Mouse (Mus musculus) MN1 (cell line): ENCODE measurements at regions not wholly inside any gene's neighbourhood (a gene's known extent, or its start where the extent isn't known, plus 50 kb on each side); places are given as distances from the start of the nearest gene placed in this dataset.

Experiments used
- DNase-seq: peaks from one replicate; pipeline ENCODE4 v3.0.0-alpha.2; 2016; ENCODE audit warnings: low spot score

DNA sequence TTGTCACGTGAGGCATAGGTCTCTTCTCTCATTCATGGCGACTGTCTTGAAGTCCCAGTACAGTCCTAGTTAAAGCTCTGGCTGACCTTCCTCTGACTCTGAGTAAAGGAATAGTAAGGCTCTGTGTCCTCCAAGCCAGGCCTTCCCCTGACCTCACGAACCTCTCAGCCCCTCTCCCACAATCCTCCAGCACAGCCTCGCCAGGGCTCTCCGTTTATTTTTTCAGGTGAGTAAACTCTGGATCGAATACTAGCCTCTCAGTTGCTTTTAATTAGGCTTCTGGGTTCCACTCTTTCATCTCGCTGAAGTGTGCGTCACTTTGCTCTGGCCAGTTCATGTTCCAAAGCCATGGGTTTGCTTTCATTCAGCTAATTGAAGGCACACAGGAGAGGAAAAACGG lies 133.8 kb downstream of the Mylk4 start:
- no peak for DNase-seq

DNA sequence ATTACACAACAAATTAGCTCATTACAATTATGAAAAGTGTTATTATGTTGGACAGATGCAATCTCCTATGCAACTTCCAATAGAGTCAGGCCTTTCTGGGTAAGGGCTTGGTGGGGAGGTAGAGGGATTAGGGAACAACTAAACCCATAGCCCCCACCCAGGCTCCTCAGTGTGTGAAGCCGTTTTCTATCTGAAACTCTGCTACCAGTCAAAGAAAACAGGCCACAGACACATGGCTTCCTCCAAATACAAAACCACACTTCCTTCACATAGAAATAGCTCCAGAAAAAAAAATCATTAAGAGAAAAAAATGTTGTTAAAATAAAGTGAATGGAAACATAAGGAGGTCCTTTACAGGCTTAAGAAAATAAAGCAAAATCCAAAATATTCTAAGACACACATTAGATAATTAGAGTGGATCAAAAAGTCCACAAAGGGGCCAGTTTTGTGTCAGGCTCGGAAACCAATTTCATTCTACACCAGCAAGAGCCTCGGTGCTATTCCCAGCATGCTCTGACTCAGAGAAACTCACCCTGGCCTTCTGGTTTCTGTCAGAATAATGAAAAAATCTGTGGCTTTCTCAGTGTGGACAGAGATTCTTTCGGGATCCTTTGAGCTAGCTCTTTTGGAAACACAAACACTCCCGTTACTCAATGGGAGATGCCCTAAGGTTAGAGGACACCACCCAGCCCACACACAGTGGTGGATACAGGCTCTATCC lies 140.6 kb downstream of the Mylk4 start:
- no peak for DNase-seq

DNA sequence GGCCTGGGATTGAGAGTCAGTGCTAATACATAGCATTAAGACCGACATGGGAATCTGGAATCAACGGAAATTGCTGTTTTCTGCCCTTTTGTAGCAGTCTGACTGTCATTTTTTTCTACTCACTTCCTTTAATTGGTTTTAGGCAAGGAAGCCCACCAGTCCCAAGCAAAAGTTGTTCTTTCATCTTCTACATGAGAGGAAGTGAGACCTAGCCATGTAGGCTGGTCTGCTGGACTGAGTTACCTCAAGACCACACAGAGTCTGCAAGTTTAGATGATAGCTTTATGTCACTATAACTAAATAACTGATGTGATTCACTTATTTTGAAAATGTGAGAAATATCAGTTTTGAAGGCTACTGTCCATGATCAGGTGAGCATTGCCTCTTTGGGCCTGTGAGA lies 142.8 kb downstream of the Mylk4 start:
- no peak for DNase-seq

DNA sequence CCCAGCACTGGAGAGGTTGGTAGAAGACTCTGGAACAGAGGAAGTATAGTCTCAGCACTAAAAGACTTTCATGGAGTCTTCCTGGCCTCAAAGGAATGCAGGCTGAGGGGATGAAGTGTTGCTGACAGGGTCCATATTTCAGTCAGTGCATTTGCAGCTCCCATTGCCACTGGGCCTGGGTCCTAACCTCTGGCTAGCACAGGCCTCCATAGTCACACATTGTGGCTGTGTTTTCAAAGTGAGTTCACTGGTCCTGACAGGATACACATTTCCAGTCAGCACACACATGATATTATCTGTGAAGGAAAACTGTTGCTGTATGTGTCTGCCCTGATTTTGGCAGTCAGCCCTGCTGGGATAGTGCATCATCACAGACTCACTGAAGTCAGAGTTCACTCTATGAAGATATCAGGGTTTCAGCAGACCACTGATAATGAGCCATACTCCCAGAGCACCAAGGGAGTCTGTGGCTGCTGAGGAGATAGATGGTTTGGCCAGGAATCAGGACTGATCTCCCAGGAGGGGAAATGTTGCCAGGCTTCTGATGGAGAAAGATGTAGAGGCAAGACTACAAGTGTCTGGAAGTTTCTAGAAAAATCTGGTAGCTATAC lies 153.5 kb downstream of the Mylk4 start:
- DNase-seq: no peak

DNA sequence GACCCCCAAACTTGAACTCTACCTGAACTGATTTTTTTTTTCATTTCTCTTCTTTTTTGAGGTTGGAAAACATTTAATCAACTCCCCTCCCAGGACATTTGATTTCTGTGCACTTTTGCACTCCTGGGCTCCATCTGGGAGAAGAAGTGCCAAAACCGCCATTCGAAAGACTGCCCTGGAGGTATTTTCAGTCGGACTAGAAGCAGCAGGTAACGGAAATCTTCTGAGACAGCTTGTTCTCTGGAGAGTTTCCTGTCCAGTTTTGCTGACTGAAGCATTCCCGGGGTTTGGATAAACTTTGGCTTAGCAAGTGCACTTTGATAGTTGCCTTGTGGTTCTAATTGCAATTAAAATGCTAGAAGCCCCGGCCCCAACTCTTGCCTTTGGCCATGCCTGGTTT lies 169.8 kb downstream of the Mylk4 start:
- DNase-seq: no peak

DNA sequence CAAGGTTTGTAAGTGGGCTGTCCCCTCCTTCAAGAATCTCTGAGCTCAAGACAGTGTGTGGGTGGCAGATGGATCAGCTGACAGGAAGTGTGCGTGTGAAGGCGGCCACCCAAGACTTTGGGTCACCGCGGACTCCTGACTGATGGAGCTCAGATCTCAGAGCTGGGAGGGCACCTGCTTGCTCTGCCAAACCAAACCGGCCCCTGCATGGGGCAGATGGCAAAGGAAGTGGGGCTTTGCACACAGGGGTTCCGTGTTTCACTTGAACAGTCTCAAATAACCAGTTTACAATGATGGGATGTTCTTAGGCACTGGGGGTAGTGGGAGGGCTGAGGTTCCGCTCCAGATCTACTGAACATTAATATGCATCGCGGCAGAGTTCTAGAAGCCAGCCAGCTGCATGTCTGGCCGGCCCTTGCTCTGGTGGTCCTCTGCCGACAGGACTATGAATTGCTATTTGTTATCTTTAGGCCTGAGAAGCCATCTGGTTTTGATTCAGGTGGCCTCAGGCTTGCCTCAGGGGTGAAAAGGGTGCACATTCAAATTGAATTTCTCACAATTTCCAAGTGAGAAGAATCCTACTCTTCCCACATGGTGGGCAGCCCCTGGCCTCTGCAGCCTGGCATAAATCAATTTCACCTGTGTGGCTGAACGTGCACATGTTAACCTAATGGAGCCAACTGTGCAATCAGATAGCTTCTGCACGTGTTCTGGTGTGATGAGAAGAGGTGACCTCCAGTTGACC lies 172.0 kb downstream of the Mylk4 start:
- DNase-seq: no peak

DNA sequence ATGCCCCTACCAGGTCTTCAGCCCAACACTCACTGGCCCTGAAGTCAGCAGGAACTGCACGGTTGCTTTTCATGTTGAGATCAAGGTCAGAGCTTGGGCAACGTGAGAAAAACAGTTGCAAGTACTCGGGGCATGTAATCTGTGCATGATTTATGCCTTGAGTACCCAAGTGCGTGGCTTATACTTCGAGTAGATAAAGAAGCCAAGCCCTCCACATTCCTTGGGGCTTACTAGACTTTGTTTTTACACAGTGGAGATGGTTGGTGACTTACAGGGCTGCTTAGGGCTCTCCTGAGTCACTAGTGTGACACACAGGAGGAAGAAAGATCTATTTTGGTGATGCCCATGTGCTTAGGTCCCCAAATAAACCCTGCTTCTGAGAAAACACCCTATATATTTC lies 172.8 kb downstream of the Mylk4 start:
- no peak for DNase-seq

DNA sequence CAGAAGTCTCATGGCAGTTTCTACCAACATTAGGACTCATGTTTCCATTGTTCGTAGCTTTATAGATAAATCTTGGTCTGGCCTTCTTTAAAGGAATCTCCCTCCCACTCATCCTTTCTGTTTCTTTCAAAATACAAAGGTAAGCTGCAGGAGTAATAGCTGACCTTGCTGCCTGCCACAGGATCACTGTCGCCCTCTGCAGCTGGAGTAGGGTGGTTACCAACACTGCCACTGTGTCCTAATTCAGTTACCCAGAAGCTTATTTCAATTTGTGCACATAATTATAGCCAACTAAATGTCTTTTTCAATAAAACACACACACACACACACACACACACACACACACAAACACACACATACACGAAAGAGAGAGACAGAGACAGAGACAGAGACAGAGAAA lies 175.3 kb downstream of the Mylk4 start:
- no peak for DNase-seq

DNA sequence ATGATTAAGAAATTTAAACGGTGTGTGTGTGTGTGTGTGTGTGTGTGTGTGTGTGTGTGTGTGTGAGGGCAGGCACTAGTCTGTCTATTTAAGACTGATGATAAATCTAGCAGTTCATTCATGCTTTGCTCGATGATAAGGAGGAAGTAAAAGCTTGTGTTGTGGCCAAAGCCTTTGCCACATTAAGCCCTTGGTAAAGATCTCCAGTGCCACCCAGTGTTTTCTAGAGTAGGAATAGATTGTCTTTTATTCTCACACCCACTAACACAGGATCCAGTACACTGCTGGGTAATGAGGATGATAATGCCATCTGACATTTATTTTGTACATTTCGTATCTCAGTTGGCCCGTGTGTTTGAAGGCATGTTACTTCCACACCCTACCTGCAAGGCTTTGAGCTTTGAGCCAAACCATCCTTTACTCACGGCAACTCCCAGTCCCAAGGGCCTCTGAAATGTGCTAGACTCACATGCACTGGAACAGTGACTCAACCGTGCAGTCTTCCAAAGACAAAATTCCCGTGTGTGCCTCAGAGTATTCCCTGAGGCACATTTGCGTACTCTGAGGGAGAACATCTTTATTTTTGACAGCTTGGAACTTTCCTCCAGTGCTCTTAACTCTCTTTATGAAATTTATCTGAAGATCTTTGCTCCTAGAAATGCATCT lies 179.7 kb downstream of the Mylk4 start:
- DNase-seq: no peak

DNA sequence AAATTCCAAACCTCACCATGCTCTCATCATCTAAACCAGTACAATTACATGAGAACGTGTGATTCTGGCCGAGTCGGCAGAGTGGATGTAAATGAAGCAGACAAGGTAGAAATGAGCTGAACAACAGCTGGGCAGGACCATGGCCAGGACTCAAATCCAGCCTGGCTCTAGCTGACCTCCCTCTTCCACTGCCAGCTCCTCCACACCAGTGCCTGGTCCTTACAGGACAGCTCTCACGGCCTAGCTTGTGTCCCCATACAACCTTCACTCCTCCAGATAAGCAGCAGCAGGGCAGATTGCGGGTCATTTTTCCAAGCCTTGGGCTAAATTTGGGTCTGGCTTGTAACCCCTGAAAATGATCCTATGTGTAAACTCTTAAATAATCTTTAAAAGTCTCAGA lies 182.4 kb downstream of the Mylk4 start:
- no peak for DNase-seq

DNA sequence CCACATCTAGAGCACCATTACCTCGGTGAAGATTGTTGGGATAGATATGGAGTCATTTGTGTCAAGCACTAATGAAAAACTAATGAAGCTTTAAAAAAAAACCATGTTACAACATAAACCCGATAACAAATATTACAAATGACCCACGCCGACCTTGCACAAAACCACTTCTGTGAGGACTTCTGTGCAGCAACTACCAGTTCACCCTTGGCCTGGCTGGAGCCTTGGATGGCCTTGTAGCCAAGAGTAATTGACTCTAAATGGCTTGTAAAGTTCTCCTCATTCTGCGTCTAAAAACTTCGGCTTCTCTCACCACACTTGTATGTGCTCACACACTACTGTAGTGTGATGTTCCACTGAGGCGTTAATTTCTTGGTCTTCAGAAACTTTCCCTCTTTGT lies 190.1 kb downstream of the Mylk4 start:
- no peak for DNase-seq

DNA sequence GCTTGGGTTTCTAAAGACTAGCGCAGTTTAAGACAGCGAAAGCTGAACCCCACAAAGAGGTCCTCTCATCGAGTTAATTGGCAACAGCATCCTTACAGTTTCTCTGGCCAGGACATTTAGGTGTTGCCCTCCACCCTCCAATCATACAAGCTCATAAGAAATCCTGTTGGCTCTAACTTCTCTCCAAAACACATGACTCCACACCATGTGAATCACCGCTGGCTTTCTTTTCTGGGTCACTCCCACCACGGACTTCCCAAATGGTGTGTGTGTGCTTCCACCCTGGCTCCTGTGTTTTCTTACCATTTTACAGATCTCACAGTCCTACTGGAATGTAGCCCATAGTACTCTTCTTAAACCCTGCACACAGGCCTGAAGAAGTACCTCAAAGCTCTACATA lies 190.6 kb downstream of the Mylk4 start:
- DNase-seq: no peak

DNA sequence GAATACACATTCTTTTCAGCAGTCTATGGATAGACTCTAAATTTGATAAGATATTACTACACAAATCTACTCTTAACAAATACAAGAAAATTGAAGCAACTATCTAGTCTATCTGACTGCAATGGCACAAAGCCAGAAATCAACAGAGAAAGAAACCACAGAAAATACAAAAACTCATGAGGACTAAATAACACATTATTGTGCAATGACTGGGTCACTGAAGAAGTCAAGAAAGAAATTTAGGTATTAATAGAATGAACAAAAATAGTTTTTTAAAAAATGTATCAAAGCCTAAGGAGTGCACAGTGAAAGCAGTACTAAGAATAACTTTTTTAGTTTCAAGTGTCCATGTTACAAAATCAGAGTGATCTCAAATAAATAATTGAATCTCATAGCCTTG lies 202.2 kb downstream of the Mylk4 start:
- DNase-seq: no peak

DNA sequence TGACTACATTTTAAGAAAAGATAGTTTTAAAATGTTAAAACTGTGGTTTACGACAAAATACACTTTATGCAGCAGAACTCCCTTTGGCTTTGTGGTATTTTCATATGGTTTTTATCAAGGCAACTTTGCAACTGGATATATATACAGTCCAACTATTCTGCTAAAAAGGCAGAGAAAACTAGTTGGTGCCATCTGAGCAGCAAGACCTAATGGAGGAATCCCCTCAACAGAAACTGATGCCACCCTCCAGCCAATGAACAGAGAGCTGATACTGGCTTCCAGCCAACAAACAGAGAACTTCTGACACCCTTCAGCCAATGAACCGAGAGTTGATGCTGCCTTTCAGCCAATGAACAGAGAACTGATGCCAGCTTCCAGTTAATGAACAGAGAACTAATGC lies 215.9 kb downstream of the Mylk4 start:
- DNase-seq: no peak

DNA sequence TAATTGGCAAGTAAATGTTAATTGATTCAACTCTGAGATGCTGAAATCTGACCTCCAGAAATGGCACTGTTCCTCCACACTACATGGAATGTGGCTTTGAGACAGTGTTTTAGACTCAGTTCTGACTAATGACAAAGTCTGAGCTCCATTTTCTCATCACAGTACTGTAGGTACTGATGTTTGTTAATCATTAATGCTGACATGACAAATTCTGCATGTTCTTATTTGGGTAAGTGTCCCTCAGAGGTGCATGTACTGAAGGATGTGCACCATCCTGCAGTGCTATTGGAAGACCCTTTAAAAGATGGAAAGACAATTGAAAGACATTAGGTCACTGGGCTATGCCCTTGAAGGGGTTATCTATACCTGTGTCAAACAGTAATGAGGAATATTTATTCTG lies 222.1 kb upstream of the Gmds start:
- no peak for DNase-seq

DNA sequence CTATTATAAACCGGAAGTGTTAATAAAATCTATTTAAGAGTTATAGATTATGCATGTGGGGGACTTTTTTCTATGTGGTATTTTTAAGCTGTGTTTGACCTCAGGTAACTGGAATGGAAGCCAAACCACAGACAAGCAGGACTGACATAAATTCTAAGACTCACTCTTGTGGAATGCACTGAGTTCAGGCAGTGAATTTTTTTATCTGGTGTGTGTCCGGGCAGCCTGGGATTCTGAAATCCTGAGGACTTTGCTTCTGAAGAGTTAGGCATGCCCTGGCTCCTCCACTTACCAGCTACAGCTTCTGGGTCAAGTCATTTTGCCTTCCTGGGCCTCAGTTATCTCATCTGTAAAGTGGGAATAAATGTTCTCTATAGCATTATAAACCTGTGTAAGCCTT lies 217.9 kb upstream of the Gmds start:
- DNase-seq: no peak

DNA sequence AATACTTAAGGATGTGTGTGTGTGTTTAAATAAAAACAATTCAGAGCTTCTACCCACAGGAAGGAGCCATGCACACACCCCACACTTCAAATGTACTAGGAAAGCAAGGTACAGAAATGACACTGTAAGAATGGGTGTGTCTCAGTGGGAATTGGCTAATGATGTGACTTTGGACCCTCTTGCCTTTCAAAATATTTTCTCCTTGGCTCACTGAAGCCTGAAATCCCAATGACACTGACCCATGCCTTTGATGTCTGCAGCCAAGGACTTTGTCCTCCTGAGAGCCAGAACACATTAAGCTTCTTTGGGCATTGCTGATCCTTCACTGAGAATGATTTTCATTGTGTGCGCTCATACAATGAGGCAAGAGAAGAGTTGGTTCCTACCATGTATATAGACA lies 216.5 kb upstream of the Gmds start:
- no peak for DNase-seq

DNA sequence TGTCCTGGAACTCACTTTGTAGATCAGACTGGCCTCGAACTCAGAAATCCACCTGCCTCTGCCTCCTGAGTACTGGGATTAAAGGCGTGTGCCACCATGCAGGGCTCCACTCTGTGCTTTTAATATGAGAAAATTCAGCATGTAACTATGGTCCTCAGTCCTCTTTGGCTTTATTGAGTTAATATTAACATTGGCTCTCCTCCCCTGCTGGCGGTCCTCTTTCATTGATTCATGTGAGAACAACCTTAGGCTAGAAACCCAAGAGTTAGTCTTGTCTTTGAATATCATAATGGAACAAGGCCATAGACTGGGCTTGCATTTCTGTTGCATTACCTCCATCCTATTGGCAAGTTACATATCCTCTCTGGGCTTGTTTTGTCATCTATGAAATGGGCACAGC lies 216.1 kb upstream of the Gmds start:
- DNase-seq: no peak

DNA sequence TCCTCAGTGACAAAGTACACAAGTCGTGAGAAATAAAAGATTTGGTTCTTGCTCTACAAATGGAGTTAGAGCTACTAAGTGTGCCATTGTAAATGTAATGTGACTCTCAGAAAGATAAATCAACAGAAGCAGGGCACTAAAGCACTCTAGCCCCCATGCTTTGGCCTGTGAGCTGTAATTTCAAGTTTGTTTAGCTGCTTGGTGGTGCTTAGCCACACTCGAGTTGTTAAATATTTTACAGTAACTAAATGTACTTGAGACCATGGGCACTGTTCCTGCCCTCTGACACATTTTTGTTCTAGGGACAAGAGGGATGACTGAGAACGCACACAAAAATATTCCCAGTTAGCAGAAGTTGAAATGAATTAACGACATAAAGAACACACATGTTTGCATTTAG lies 214.6 kb upstream of the Gmds start:
- no peak for DNase-seq

DNA sequence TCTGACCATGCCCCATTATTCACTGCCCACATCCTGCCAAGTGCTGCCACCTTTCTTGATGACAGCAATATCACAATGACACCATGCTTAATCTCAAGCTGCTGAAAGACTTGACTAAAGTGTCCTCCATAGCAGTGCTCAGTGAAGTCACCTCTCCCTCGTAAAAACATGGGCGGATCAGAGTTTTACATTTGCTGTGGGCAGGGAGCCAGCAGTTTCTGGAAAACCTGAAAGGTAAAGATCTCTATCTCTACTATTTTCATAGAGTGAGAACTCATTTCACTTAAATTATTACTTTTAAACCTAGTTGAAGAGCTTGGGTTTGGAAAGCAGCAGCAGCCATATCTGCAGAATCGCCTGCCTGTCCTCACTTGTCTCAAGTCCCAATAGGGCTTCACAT lies 211.6 kb upstream of the Gmds start:
- no peak for DNase-seq

DNA sequence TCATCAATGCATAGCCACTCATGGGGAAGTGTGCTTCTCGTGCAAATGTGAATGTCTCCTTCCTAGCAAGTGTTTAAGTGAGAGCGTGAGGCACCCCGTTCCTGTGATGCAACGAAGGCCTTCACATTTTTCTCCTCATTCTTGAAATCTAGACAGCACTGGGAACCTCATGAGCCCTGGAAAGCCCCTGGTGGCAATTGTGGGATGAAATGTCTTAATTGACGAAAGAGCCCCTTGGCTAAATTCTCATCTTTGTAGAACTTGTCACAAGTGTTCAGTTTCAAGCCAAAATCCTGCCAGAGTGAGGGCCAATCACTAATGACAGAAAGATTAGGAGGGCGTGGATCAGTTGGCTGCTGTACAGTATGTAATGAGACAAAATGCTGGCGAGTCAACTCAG lies 208.6 kb upstream of the Gmds start:
- DNase-seq: no peak

DNA sequence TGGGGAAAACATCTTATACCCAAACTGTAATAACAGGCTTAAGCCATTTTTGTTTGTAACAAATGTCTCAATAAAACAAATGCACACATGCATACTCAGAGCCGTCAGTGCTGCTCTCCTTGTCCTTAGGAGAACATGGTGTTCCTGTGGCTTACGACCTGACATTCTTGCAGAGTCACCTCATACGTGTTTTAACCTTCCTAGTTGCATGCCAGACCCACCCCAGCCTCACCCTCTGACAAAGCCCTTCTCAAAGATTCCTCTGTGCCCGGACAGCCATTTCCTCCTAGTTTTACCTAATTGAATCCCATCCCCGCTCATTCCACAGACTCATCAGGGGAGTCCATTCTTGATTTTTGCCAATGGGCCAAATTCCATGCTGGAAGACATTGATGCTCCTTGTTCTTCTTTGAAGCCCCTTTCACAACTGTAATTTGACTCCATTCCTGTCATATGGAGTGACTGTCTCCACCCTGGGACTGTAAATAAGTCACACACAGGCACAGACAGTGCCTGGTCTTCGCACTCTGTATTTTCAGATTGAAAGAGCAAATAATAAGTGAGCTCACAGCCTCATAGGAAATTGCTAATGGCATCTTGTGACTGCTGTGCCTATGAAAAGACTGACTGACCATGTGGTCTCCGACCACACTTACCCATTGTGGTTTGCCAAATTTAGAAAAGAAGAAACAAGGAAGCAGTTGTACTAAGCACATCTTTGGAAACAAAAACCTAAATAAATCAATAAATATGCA lies 206.6 kb upstream of the Gmds start:
- DNase-seq: no peak
